Mouse (Mus musculus) midbrain, embryonic 10.5 days (tissue): ENCODE measurements around the gene Gadd45gip1. TPM values are rescaled to one million over a fixed set of nuclear protein-coding genes. Genes with fewer than 3 reads are reported as not detected.
A peak's percentile ranks its signal among the peaks of the same experiment; 100 is the strongest.
"Not testable (repeated sequence)": the region's sequence is repeated elsewhere in the genome, so short reads cannot be mapped to it uniquely, and the experiment has no call there.

Source experiments
- DNase-seq: peaks from one replicate; pipeline ENCODE4 v3.0.0-alpha.2; 2017; ENCODE audit warnings: low spot score
- H3K27ac ChIP-seq: fragments of 300-500 bp; sonication (generic); replicated peaks from 2 replicates; pipeline ENCODE4 v1.5.1; 2016; ENCODE audit warnings: mild to moderate bottlenecking
- H3K27me3 ChIP-seq: fragments of 300-500 bp; sonication (generic); 2 replicates; pipeline ENCODE4 v1.6.1; 2016; ENCODE audit warnings: low read depth, mild to moderate bottlenecking; ENCODE audit not compliant: poor library complexity, severe bottlenecking
- H3K36me3 ChIP-seq: fragments of 300-500 bp; sonication (generic); 2 replicates; pipeline ENCODE4 v1.6.1; 2016; ENCODE audit warnings: mild to moderate bottlenecking, moderate library complexity
- H3K4me1 ChIP-seq: fragments of 300-500 bp; sonication (generic); 2 replicates; pipeline ENCODE4 v1.6.1; 2016
- H3K4me3 ChIP-seq: fragments of 300-500 bp; sonication (generic); 2 replicates; pipeline ENCODE4 v1.5.1; 2016; ENCODE audit warnings: mild to moderate bottlenecking, moderate library complexity
- H3K9me3 ChIP-seq: fragments of 300-500 bp; sonication (generic); replicated peaks from 2 replicates; pipeline ENCODE4 v1.6.1; 2016; ENCODE audit warnings: mild to moderate bottlenecking
- WGBS: fragments of 180-500 bp; shearing (Covaris S2); methylation state at CpG from one replicate; pipeline ENCODE4 v1.1.7; 2016; 5-methylcytosine and 5-hydroxymethylcytosine counted together
- polyA plus RNA-seq: library from polyadenylated mRNA; unstranded; fragments of >200 nt; fragmentation: Nextera tagmentation; extraction: Ambion mirVana; gene quantifications from 2 replicates; pipeline ENCODE4 v1.2.1, GENCODE M21; 2016

Gene Gadd45gip1
- polyA plus RNA-seq, 1 experiment from 2014 or later = 47.2 TPM

GRCm38 (mm10) chr8:84822723-84823122 is 8.6 kb upstream of the Gadd45gip1 start, which contains the start of gene Dand5:
TSS of gene Dand5 (minus strand) at chr8:84822823.
- H3K27ac ChIP-seq = peak within 1 kb of the TSS; percentile 38; the same call in 1 of the 2 replicates
- H3K9me3 ChIP-seq = no peaks in the 10 kb centered on the region
- H3K27me3 ChIP-seq = peaks cover 39% of the 10 kb centered on the region
- H3K4me3 ChIP-seq = peak within 1 kb of the TSS; percentile 36
- no peak for DNase-seq
- WGBS = 23% methylated on average over 3 of the region's 3 CpGs
- peaks cover 16% of the 10 kb centered on the region for H3K4me1 ChIP-seq
- H3K36me3 ChIP-seq = no peaks in the 10 kb centered on the region

- Histone ChIP-seq H3K4me3 (peak overlapping the region; percentile 36), H3K36me3 (no peaks in the 10 kb centered on the region), H3K9me3 (no peaks in the 10 kb centered on the region), H3K27me3 (peaks cover 39% of the 10 kb centered on the region), H3K4me1 (peaks cover 16% of the 10 kb centered on the region), H3K27ac (peak overlapping the region; percentile 38; the same call in 1 of the 2 replicates)
- WGBS = under 1% methylated on average over 18 of the region's 18 CpGs
- peak; percentile 75 for DNase-seq
Observed at GRCm38 (mm10) chr8:84823653-84824052, 7.7 kb upstream of the Gadd45gip1 start.

GRCm38 (mm10) chr8:84825636-84826035 is 5.7 kb upstream of the Gadd45gip1 start:
- Histone ChIP-seq H3K36me3 (no peaks in the 10 kb centered on the region), H3K9me3 (no peaks in the 10 kb centered on the region), H3K4me1 (peaks cover 16% of the 10 kb centered on the region), H3K4me3 (no peak overlapping the region), H3K27ac (no peak overlapping the region), H3K27me3 (peaks cover 39% of the 10 kb centered on the region)
- WGBS = 76% methylated on average over 4 of the region's 4 CpGs
- DNase-seq = no peak

GRCm38 (mm10) chr8:84826518-84826917 is 4.8 kb upstream of the Gadd45gip1 start:
- not testable (repeated sequence) for H3K36me3 ChIP-seq, DNase-seq, H3K4me3 ChIP-seq, H3K9me3 ChIP-seq, H3K27ac ChIP-seq
- WGBS = 87% methylated on average over 2 of the region's 2 CpGs
- peaks cover 35% of the 10 kb centered on the region for H3K27me3 ChIP-seq
- peaks cover 16% of the 10 kb centered on the region for H3K4me1 ChIP-seq

- Histone ChIP-seq H3K27ac (peak overlapping the region; percentile 99), H3K36me3 (peaks cover 39% of the 10 kb centered on the region), H3K4me1 (peaks cover 13% of the 10 kb centered on the region), H3K4me3 (peak overlapping the region; percentile 99), H3K9me3 (no peaks in the 10 kb centered on the region; the same call in 1 of the 2 replicates), H3K27me3 (no peaks in the 10 kb centered on the region)
- peak; percentile 84 for DNase-seq
- WGBS = 2% methylated on average over 59 of the region's 59 CpGs
Observed at GRCm38 (mm10) chr8:84832034-84832717, 854 bp downstream of the Gadd45gip1 start.

GRCm38 (mm10) chr8:84832759-84833742 is 1.7 kb downstream of the Gadd45gip1 start:
- peak overlapping the region; percentile 99 for H3K27ac ChIP-seq
- H3K9me3 ChIP-seq = no peaks in the 10 kb centered on the region; the same call in 1 of the 2 replicates
- peaks cover 21% of the 10 kb centered on the region for H3K4me1 ChIP-seq
- no peak for DNase-seq
- H3K4me3 ChIP-seq = peak overlapping the region; percentile 99
- 75% methylated on average over 10 of the region's 10 CpGs for WGBS
- H3K36me3 ChIP-seq = peaks cover 48% of the 10 kb centered on the region
- H3K27me3 ChIP-seq = no peaks in the 10 kb centered on the region

GRCm38 (mm10) chr8:84834002-84834865 is 2.9 kb downstream of the Gadd45gip1 start:
- 90% methylated on average over 19 of the region's 19 CpGs for WGBS
- H3K27me3 ChIP-seq = no peaks in the 10 kb centered on the region
- DNase-seq = no peak
- H3K27ac ChIP-seq = no peak overlapping the region
- peaks cover 32% of the 10 kb centered on the region for H3K4me1 ChIP-seq
- H3K9me3 ChIP-seq = no peaks in the 10 kb centered on the region; the same call in 1 of the 2 replicates
- H3K4me3 ChIP-seq = peak overlapping the region; percentile 99
- H3K36me3 ChIP-seq = peaks cover 59% of the 10 kb centered on the region

- Histone ChIP-seq H3K27me3 (no peaks in the 10 kb centered on the region), H3K27ac (no peak overlapping the region), H3K4me3 (no peak overlapping the region), H3K4me1 (peaks cover 41% of the 10 kb centered on the region), H3K9me3 (no peaks in the 10 kb centered on the region; the same call in 1 of the 2 replicates), H3K36me3 (peaks cover 60% of the 10 kb centered on the region)
- DNase-seq = no peak
- WGBS = 88% methylated on average over 10 of the region's 10 CpGs
Observed at GRCm38 (mm10) chr8:84834866-84835855, 3.8 kb downstream of the Gadd45gip1 start.

GRCm38 (mm10) chr8:84837149-84837911 is 6.0 kb downstream of the Gadd45gip1 start:
- H3K9me3 ChIP-seq = no peaks in the 10 kb centered on the region
- DNase-seq = no peak
- no peaks in the 10 kb centered on the region for H3K27me3 ChIP-seq
- WGBS = 63% methylated on average over 8 of the region's 8 CpGs
- H3K4me1 ChIP-seq = peaks cover 42% of the 10 kb centered on the region
- H3K36me3 ChIP-seq = peaks cover 74% of the 10 kb centered on the region
- no peak overlapping the region for H3K4me3 ChIP-seq
- H3K27ac ChIP-seq = no peak overlapping the region

GRCm38 (mm10) chr8:84837912-84838470 is 6.7 kb downstream of the Gadd45gip1 start:
- H3K4me3 ChIP-seq = 0 out of 2 replicates have a peak overlapping the region, but pooled peaks have one; percentile 26
- peaks cover 44% of the 10 kb centered on the region for H3K4me1 ChIP-seq
- no peaks in the 10 kb centered on the region for H3K9me3 ChIP-seq
- DNase-seq = no peak
- no peak overlapping the region for H3K27ac ChIP-seq
- WGBS = 88% methylated on average over 15 of the region's 15 CpGs
- peaks cover 80% of the 10 kb centered on the region for H3K36me3 ChIP-seq
- H3K27me3 ChIP-seq = no peaks in the 10 kb centered on the region
